Mouse (Mus musculus) liver, postnatal 0 days (tissue): Measurements from ENCODE around the gene Ick. TPM values are rescaled to one million over a fixed set of nuclear protein-coding genes. Genes with fewer than 3 reads are reported as not detected.
A peak's percentile ranks its signal among the peaks of the same experiment; 100 is the strongest.
"Not testable (repeated sequence)": the region's sequence is repeated elsewhere in the genome, so short reads cannot be mapped to it uniquely, and the experiment has no call there.

Experiments used
- ATAC-seq: fragments of 200-750 bp; cut with Nextera tagmentation; 2 replicates; pipeline ENCODE4 v1.8.0; 2017; ENCODE audit warnings: mild to moderate bottlenecking, moderate library complexity
- DNase-seq: peaks from one replicate; pipeline ENCODE4 v3.0.0-alpha.2; 2016
- H3K27ac ChIP-seq: fragments of 300-500 bp; sonication (generic); 2 replicates; pipeline ENCODE4 v1.5.1; 2014; ENCODE audit warnings: antibody characterized with exemption, moderate library complexity, mild to moderate bottlenecking, low read depth
- H3K27me3 ChIP-seq: fragments of 300-500 bp; sonication (generic); 2 replicates; pipeline ENCODE4 v1.6.1; 2014; ENCODE audit warnings: low read length, control low read depth, mixed read lengths; ENCODE audit not compliant: insufficient read depth
- H3K36me3 ChIP-seq: fragments of 300-500 bp; sonication (generic); replicated peaks from 2 replicates; pipeline ENCODE4 v1.6.1; 2014; ENCODE audit warnings: mild to moderate bottlenecking, control low read depth, low read length, moderate library complexity, mixed read lengths; ENCODE audit not compliant: insufficient read depth
- H3K4me1 ChIP-seq: fragments of 300-500 bp; sonication (generic); 2 replicates; pipeline ENCODE4 v1.6.1; 2014; ENCODE audit warnings: antibody characterized with exemption, mild to moderate bottlenecking, control low read depth; ENCODE audit not compliant: insufficient read depth
- H3K4me2 ChIP-seq: fragments of 300-500 bp; sonication (generic); 2 replicates; pipeline ENCODE4 v1.6.1; 2014; ENCODE audit warnings: low read depth, mild to moderate bottlenecking, low read length, moderate library complexity, mixed read lengths
- H3K4me3 ChIP-seq: fragments of 300-500 bp; sonication (generic); 2 replicates; pipeline ENCODE4 v1.5.1; 2014; ENCODE audit warnings: low read depth, low read length
- H3K9ac ChIP-seq: fragments of 300-500 bp; sonication (generic); replicated peaks from 2 replicates; pipeline ENCODE4 v1.6.1; 2014; ENCODE audit warnings: mild to moderate bottlenecking, moderate library complexity
- H3K9me3 ChIP-seq: fragments of 300-500 bp; sonication (generic); 2 replicates; pipeline ENCODE4 v1.6.1; 2016; ENCODE audit warnings: mild to moderate bottlenecking, control low read depth, low read length, mixed read lengths
- CTCF ChIP-seq: sonication (generic); IDR thresholded peaks from 2 replicates; pipeline ENCODE4 v1.5.1; 2016; ENCODE audit warnings: antibody characterized with exemption, low read depth
- EP300 ChIP-seq: IDR thresholded peaks from 2 replicates; pipeline ENCODE4 v1.6.1; 2016; ENCODE audit warnings: antibody characterized with exemption, low read depth, mild to moderate bottlenecking
- WGBS: fragments of 180-500 bp; shearing (Covaris S2); extraction: QIAGEN DNeasy Blood & Tissue Kit; methylation state at CpG from one replicate; pipeline ENCODE4 v1.1.7; 2014; ENCODE audit not compliant: insufficient replicate concordance; 5-methylcytosine and 5-hydroxymethylcytosine counted together
- polyA plus RNA-seq: library from polyadenylated mRNA; unstranded; fragments of >200 nt; fragmentation: Nextera tagmentation; extraction: Ambion mirVana; gene quantifications from 2 replicates; pipeline ENCODE4 v1.2.1, GENCODE M21; 2015

Gene Ick
- polyA plus RNA-seq, 1 experiment from 2014 or later: 5.3 TPM

DNA sequence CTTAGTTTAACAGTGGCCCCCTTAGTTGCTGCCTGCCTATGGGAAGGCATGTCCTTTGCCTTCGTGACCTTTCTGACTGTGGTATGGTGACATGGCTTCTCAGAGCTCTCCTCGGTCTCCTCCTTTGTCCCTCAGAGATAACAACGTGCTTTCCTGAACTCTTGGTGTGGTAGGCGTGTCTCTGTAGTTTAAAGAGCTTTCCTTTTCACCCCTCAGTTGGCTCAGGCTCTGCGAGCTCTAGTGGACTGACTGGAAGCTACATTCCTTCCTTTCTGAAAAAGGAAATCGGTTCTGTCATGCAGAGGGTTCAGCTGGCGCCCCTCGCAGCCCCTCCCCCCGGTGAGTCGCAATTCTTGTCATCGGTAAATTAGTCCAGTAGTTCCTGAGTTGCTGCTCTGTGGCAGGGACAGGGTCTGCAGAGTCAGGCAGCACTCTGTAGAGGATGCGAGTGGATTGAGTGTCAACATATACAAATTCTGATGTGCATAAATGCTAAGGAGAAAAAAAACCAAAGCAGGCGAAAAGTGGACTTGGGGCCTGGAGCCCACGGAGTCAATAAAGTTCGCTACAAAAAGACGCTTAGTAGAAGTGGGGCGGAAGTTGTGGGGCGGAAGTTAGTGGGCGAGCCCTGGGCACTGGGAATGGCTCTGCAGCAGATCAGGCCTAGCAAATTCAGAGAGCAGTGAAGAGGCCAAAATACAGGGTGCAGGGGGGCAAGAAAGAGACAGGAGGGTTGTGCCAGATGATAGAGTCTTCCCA is 57.9 kb downstream of the Ick start:
- WGBS: 64% methylated on average over 19 of the region's 19 CpGs
- no peak overlapping the region for H3K27ac ChIP-seq
- no peaks in the 10 kb centered on the region for H3K27me3 ChIP-seq
- TF ChIP-seq CTCF: no peak
- TF ChIP-seq EP300: no peak
- H3K9me3 ChIP-seq: no peaks in the 10 kb centered on the region
- no peaks in the 10 kb centered on the region for H3K4me1 ChIP-seq
- no peak overlapping the region for H3K4me3 ChIP-seq
- H3K4me2 ChIP-seq: no peak overlapping the region
- DNase-seq (no peak), ATAC-seq (0 out of 2 replicates have a peak, but pooled peaks have one; percentile 29)
- no peak overlapping the region for H3K9ac ChIP-seq
- H3K36me3 ChIP-seq: peaks cover 21% of the 10 kb centered on the region

- Histone ChIP-seq H3K4me2 (no peak overlapping the region), H3K4me3 (no peak overlapping the region), H3K27me3 (no peaks in the 10 kb centered on the region), H3K36me3 (peaks cover 16% of the 10 kb centered on the region; the same call in 1 of the 2 replicates), H3K9ac (no peak overlapping the region), H3K4me1 (no peaks in the 10 kb centered on the region), H3K9me3 (no peaks in the 10 kb centered on the region), H3K27ac (no peak overlapping the region)
- WGBS: 89% methylated on average over 19 of the region's 19 CpGs
- DNase-seq (no peak), ATAC-seq (no peak)
- TF ChIP-seq CTCF (no peak), EP300 (no peak)
These were observed 58.5 kb downstream of the Ick start for GRCm38 (mm10) chr9:78167453-78167969.

- WGBS: 87% methylated on average over 6 of the region's 6 CpGs
- no peak overlapping the region for H3K27ac ChIP-seq
- H3K4me1 ChIP-seq: no peaks in the 10 kb centered on the region
- no peak overlapping the region for H3K4me3 ChIP-seq
- TF ChIP-seq CTCF (peak; percentile 42), EP300 (no peak)
- H3K4me2 ChIP-seq: no peak overlapping the region
- H3K27me3 ChIP-seq: no peaks in the 10 kb centered on the region
- H3K9me3 ChIP-seq: no peaks in the 10 kb centered on the region
- DNase-seq: no peak
- no peak overlapping the region for H3K9ac ChIP-seq
- peaks cover 16% of the 10 kb centered on the region; the same call in 1 of the 2 replicates for H3K36me3 ChIP-seq
- no peak for ATAC-seq
These were observed 59.9 kb downstream of the Ick start for GRCm38 (mm10) chr9:78168864-78169263.

- peaks cover 5% of the 10 kb centered on the region; the same call in 1 of the 2 replicates for H3K4me1 ChIP-seq
- TF ChIP-seq CTCF (no peak), EP300 (no peak)
- 70% methylated on average over 1 of the region's 1 CpGs for WGBS
These were observed 65.0 kb downstream of the Ick start for GRCm38 (mm10) chr9:78174016-78174415.

DNA sequence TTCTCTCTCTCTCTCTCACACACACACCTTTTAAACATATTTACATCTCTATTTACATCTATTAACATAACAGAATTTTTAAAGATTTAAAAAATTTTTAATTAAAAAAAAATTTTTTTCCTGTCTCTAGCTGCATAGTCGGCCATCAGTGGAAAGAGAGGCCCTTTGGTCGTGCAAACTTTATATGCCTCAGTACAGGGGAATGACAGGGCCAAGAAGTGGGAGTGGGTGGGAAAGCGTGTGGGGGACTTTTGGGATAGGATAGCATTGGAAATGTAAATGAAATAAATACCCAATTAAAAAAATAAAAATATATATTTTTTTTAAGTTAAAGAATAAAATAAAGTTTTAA is 65.9 kb downstream of the Ick start:
- DNase-seq, H3K27me3 ChIP-seq, H3K36me3 ChIP-seq, H3K4me3 ChIP-seq, H3K4me2 ChIP-seq, H3K27ac ChIP-seq, H3K9ac ChIP-seq, H3K9me3 ChIP-seq, H3K4me1 ChIP-seq, ATAC-seq: not testable (repeated sequence)
- WGBS: 41% methylated on average over 3 of the region's 3 CpGs

More at GRCm38 (mm10) chr9:78174016-78174415, 65.0 kb downstream of the Ick start:
- Histone ChIP-seq H3K9ac (no peak overlapping the region), H3K27ac (no peak overlapping the region), H3K4me3 (no peak overlapping the region), H3K36me3 (no peaks in the 10 kb centered on the region), H3K4me2 (no peak overlapping the region), H3K27me3 (no peaks in the 10 kb centered on the region), H3K9me3 (no peaks in the 10 kb centered on the region)
- DNase-seq (no peak), ATAC-seq (no peak)

GRCm38 (mm10) chr9:78175277-78176200 is 66.5 kb downstream of the Ick start:
- WGBS: under 1% methylated on average over 48 of the region's 58 CpGs
- TF ChIP-seq CTCF (no peak), EP300 (peak; percentile 78)
- H3K9ac ChIP-seq: peak overlapping the region; percentile 84
- no peaks in the 10 kb centered on the region for H3K9me3 ChIP-seq
- H3K4me1 ChIP-seq: peaks cover 5% of the 10 kb centered on the region; the same call in 1 of the 2 replicates
- peak overlapping the region; percentile 74 for H3K4me2 ChIP-seq
- H3K4me3 ChIP-seq: peak overlapping the region; percentile 59
- DNase-seq (peak; percentile 97), ATAC-seq (peak; percentile 97)
- H3K27ac ChIP-seq: peak overlapping the region; percentile 98
- H3K36me3 ChIP-seq: no peaks in the 10 kb centered on the region
- H3K27me3 ChIP-seq: no peaks in the 10 kb centered on the region
